ENCODE assay signal across 21 mouse cellular contexts in genomic region chr16:18378489-18378888, GRCm38 (mm10). TPM values are rescaled to one million over a fixed set of nuclear protein-coding genes. Genes with fewer than 3 reads are reported as not detected.
DNase-seq lines count a peak whose midpoint lies in the region; ATAC-seq and TF ChIP-seq lines count a peak whose summit lies in the region.
"Had no signal": no experiment of that assay in that cellular context is flagged by ENCODE, and none has a peak within 500 bp of the region (broad histone marks: within the 10 kb centered on the region; RNA-seq: fewer than 3 reads in every experiment).

No protein-coding gene starts in this region.

- H3K9me3 ChIP-seq in forebrain, embryonic 11.5 days (ENCODE audit: control insufficient read depth, low read length): no peaks in the 10 kb centered on the region
- no peaks in the 10 kb centered on the region for H3K9me3 ChIP-seq in forebrain, embryonic 13.5 days (replicated peaks)
- H3K9me3 ChIP-seq in liver, embryonic 15.5 days (replicated peaks): no peaks in the 10 kb centered on the region
- H3K9me3 ChIP-seq in liver, embryonic 11.5 days (ENCODE audit: control insufficient read depth, low read length): no peaks in the 10 kb centered on the region
- H3K9me3 ChIP-seq in neural tube, embryonic 13.5 days: no peaks in the 10 kb centered on the region
- H3K9me3 ChIP-seq in neural tube, embryonic 15.5 days (replicated peaks): no peaks in the 10 kb centered on the region
- H3K9me3 ChIP-seq: embryonic facial prominence, embryonic 12.5 days; heart, embryonic 15.5 days; hindbrain, embryonic 15.5 days had no signal

- no peak overlapping the region for H3K9ac ChIP-seq in forebrain, embryonic 11.5 days (ENCODE audit: low read length)
- H3K9ac ChIP-seq in forebrain, embryonic 13.5 days: no peak overlapping the region
- H3K9ac ChIP-seq in liver, embryonic 15.5 days: no peak overlapping the region
- H3K9ac ChIP-seq in liver, embryonic 11.5 days (ENCODE audit: low read depth, low read length): no peak overlapping the region
- H3K9ac ChIP-seq in neural tube, embryonic 13.5 days: no peak overlapping the region
- no peak overlapping the region for H3K9ac ChIP-seq in neural tube, embryonic 15.5 days (replicated peaks)
- H3K9ac ChIP-seq: embryonic facial prominence, embryonic 12.5 days; heart, embryonic 15.5 days; hindbrain, embryonic 15.5 days had no signal

- no peak overlapping the region for H3K4me2 ChIP-seq in forebrain, embryonic 11.5 days (ENCODE audit: low read depth, low read length, severe bottlenecking)
- H3K4me2 ChIP-seq in forebrain, embryonic 13.5 days: no peak overlapping the region
- H3K4me2 ChIP-seq in liver, embryonic 15.5 days: no peak overlapping the region
- H3K4me2 ChIP-seq in liver, embryonic 11.5 days: no peak overlapping the region
- H3K4me2 ChIP-seq in neural tube, embryonic 13.5 days: no peak overlapping the region
- no peak overlapping the region for H3K4me2 ChIP-seq in neural tube, embryonic 15.5 days
- H3K4me2 ChIP-seq: embryonic facial prominence, embryonic 12.5 days; heart, embryonic 11.5 days; heart, embryonic 15.5 days; hindbrain, embryonic 15.5 days had no signal

- no peak for TF ChIP-seq POLR2A in kidney, adult 2 months (IDR thresholded peaks at IDR 0.05; ENCODE audit: low read depth, low read length)

- H3K4me1 ChIP-seq in forebrain, embryonic 11.5 days (replicated peaks; ENCODE audit: control insufficient read depth, insufficient read depth, low read length): peaks cover 52% of the 10 kb centered on the region
- H3K4me1 ChIP-seq in forebrain, embryonic 13.5 days: peaks cover 64% of the 10 kb centered on the region
- peaks cover 39% of the 10 kb centered on the region for H3K4me1 ChIP-seq in kidney, adult 2 months (ENCODE audit: control insufficient read depth, insufficient read depth, low read length)
- peaks cover 30% of the 10 kb centered on the region for H3K4me1 ChIP-seq in liver, embryonic 15.5 days (replicated peaks)
- H3K4me1 ChIP-seq in liver, embryonic 11.5 days (replicated peaks; ENCODE audit: control insufficient read depth, insufficient read depth, low read length): peaks cover 16% of the 10 kb centered on the region
- H3K4me1 ChIP-seq in neural tube, embryonic 13.5 days (replicated peaks): peaks cover 65% of the 10 kb centered on the region
- H3K4me1 ChIP-seq in neural tube, embryonic 15.5 days: peaks cover 48% of the 10 kb centered on the region

- WGBS in forebrain, embryonic 11.5 days: 56% methylated on average over 1 of the region's 1 CpGs
- WGBS in forebrain, embryonic 13.5 days: 45% methylated on average over 1 of the region's 1 CpGs
- WGBS in kidney, adult 2 months: 11% methylated on average over 1 of the region's 1 CpGs
- 23% methylated on average over 1 of the region's 1 CpGs for WGBS in liver, embryonic 15.5 days (ENCODE audit: insufficient replicate concordance)
- WGBS in liver, embryonic 11.5 days: 41% methylated on average over 1 of the region's 1 CpGs
- WGBS in neural tube, embryonic 13.5 days: 24% methylated on average over 1 of the region's 1 CpGs
- 41% methylated on average over 1 of the region's 1 CpGs for WGBS in neural tube, embryonic 15.5 days

- no peak for ATAC-seq in forebrain, embryonic 11.5 days (replicated peaks; ENCODE audit: low FRiP score)
- ATAC-seq in forebrain, embryonic 13.5 days: no peak
- ATAC-seq in liver, embryonic 15.5 days (ENCODE audit: insufficient read depth): no peak
- ATAC-seq in liver, embryonic 11.5 days (replicated peaks; ENCODE audit: low FRiP score): no peak
- ATAC-seq in neural tube, embryonic 13.5 days (ENCODE audit: low read depth): no peak
- ATAC-seq in neural tube, embryonic 15.5 days (ENCODE audit: low FRiP score): no peak
- ATAC-seq: forebrain, embryonic 16.5 days had no signal

- no peak for TF ChIP-seq CTCF in kidney, adult 2 months (conservative IDR thresholded peaks at IDR 0.05; ENCODE audit: insufficient read depth, insufficient read length, low read depth, low read length)

- H3K27me3 ChIP-seq in forebrain, embryonic 11.5 days (ENCODE audit: control insufficient read depth, insufficient read depth, low read length): no peaks in the 10 kb centered on the region
- no peaks in the 10 kb centered on the region for H3K27me3 ChIP-seq in forebrain, embryonic 13.5 days
- no peaks in the 10 kb centered on the region for H3K27me3 ChIP-seq in kidney, adult 2 months (replicated peaks; ENCODE audit: control insufficient read depth, insufficient read depth, low read length)
- H3K27me3 ChIP-seq in liver, embryonic 15.5 days: no peaks in the 10 kb centered on the region
- no peaks in the 10 kb centered on the region for H3K27me3 ChIP-seq in liver, embryonic 11.5 days (replicated peaks; ENCODE audit: control insufficient read depth, insufficient read depth, low read length)
- no peaks in the 10 kb centered on the region for H3K27me3 ChIP-seq in neural tube, embryonic 13.5 days
- no peaks in the 10 kb centered on the region for H3K27me3 ChIP-seq in neural tube, embryonic 15.5 days (replicated peaks)
- H3K27me3 ChIP-seq: embryonic facial prominence, embryonic 12.5 days; heart, embryonic 15.5 days; hindbrain, embryonic 15.5 days had no signal

- H3K36me3 ChIP-seq in forebrain, embryonic 11.5 days (ENCODE audit: control insufficient read depth, insufficient read depth, low read length): no peaks in the 10 kb centered on the region; the same call in 1 of the 2 replicates
- no peaks in the 10 kb centered on the region for H3K36me3 ChIP-seq in forebrain, embryonic 13.5 days (ENCODE audit: poor library complexity, severe bottlenecking)
- no peaks in the 10 kb centered on the region for H3K36me3 ChIP-seq in kidney, adult 2 months (ENCODE audit: control insufficient read depth, insufficient read depth, low read length)
- H3K36me3 ChIP-seq in liver, embryonic 15.5 days (replicated peaks): no peaks in the 10 kb centered on the region
- no peaks in the 10 kb centered on the region for H3K36me3 ChIP-seq in liver, embryonic 11.5 days (ENCODE audit: control insufficient read depth, insufficient read depth, low read length)
- H3K36me3 ChIP-seq in neural tube, embryonic 13.5 days: no peaks in the 10 kb centered on the region
- no peaks in the 10 kb centered on the region for H3K36me3 ChIP-seq in neural tube, embryonic 15.5 days
- H3K36me3 ChIP-seq: embryonic facial prominence, embryonic 12.5 days; heart, embryonic 15.5 days had no signal

- no peak overlapping the region for H3K4me3 ChIP-seq in forebrain, embryonic 11.5 days (ENCODE audit: low read depth, low read length)
- no peak overlapping the region for H3K4me3 ChIP-seq in forebrain, embryonic 13.5 days
- no peak overlapping the region for H3K4me3 ChIP-seq in kidney, adult 2 months (ENCODE audit: insufficient read depth, low read depth, low read length)
- H3K4me3 ChIP-seq in liver, embryonic 15.5 days (replicated peaks): no peak overlapping the region
- no peak overlapping the region for H3K4me3 ChIP-seq in liver, embryonic 11.5 days (ENCODE audit: low read depth, low read length)
- no peak overlapping the region for H3K4me3 ChIP-seq in neural tube, embryonic 13.5 days
- H3K4me3 ChIP-seq in neural tube, embryonic 15.5 days (replicated peaks): no peak overlapping the region
- H3K4me3 ChIP-seq: embryonic facial prominence, embryonic 12.5 days; heart, adult 2 months; heart, embryonic 15.5 days; hindbrain, embryonic 15.5 days had no signal

- H3K27ac ChIP-seq in forebrain, embryonic 11.5 days (ENCODE audit: low read depth, low read length): 0 out of 2 replicates have a peak overlapping the region, but pooled peaks have one; percentile 12
- H3K27ac ChIP-seq in forebrain, embryonic 13.5 days: no peak overlapping the region
- peak overlapping the region; percentile 69 for H3K27ac ChIP-seq in kidney, adult 2 months (ENCODE audit: insufficient read depth, low read depth, low read length)
- 0 out of 2 replicates have a peak overlapping the region, but pooled peaks have one; percentile 11 for H3K27ac ChIP-seq in liver, embryonic 15.5 days (replicated peaks)
- H3K27ac ChIP-seq in liver, embryonic 11.5 days (ENCODE audit: low read depth, low read length): no peak overlapping the region
- H3K27ac ChIP-seq in neural tube, embryonic 13.5 days (replicated peaks): 0 out of 2 replicates have a peak overlapping the region, but pooled peaks have one; percentile 91
- no peak overlapping the region for H3K27ac ChIP-seq in neural tube, embryonic 15.5 days (replicated peaks)
- H3K27ac ChIP-seq: embryonic facial prominence, embryonic 12.5 days; heart, adult 2 months; heart, embryonic 15.5 days had no signal

- DNase-seq in forebrain, embryonic 11.5 days (ENCODE audit: low spot score): no peak
- peak; percentile 83 for DNase-seq in kidney, adult 2 months
- no peak for DNase-seq in kidney, postnatal 14 days
- no peak for DNase-seq in liver, embryonic 11.5 days (ENCODE audit: low spot score)
- DNase-seq: adrenal gland, postnatal 10 days; cerebellum, adult 11 months; cerebellum, adult 8-10 months; cerebellum, postnatal 14 days; embryo, embryonic 11 days; gastrocnemius, postnatal 14 days; heart, adult 2 months; heart, postnatal 14 days had no signal

RNA-seq across cellular contexts. Expression of gene Arvcf, which starts 30.5 kb away (rescaled TPM):
- polyA plus RNA-seq in forebrain, embryonic 11.5 days (2014; fragmentation: Nextera tagmentation; extraction: Ambion mirVana): 99.4 and 103 TPM in 2 replicates
- 77.2 and 95.0 TPM in 2 replicates for polyA plus RNA-seq in forebrain, embryonic 13.5 days (2015; fragmentation: Nextera tagmentation; extraction: Ambion mirVana)
- 94.2 and 98.5 TPM in 2 replicates for polyA plus RNA-seq in kidney, adult 2 months (2012; rRNA removed)
- polyA plus RNA-seq in liver, embryonic 15.5 days (2015; fragmentation: Nextera tagmentation; extraction: Ambion mirVana): 7.6 and 9.4 TPM in 2 replicates
- 13.8 and 15.5 TPM in 2 replicates for polyA plus RNA-seq in liver, embryonic 11.5 days (2014; fragmentation: Nextera tagmentation; extraction: Ambion mirVana)
- polyA plus RNA-seq in neural tube, embryonic 13.5 days (2015; fragmentation: Nextera tagmentation; extraction: Ambion mirVana): 85.2 and 93.6 TPM in 2 replicates
- 71.2 and 72.5 TPM in 2 replicates for polyA plus RNA-seq in neural tube, embryonic 15.5 days (2015; fragmentation: Nextera tagmentation; extraction: Ambion mirVana)

RNA-seq across cellular contexts. Expression of gene Tango2, which starts 30.6 kb away (rescaled TPM):
- polyA plus RNA-seq in forebrain, embryonic 11.5 days (2014; fragmentation: Nextera tagmentation; extraction: Ambion mirVana): 39.1 and 40.4 TPM in 2 replicates
- 59.2 and 63.2 TPM in 2 replicates for polyA plus RNA-seq in forebrain, embryonic 13.5 days (2015; fragmentation: Nextera tagmentation; extraction: Ambion mirVana)
- 147 and 158 TPM in 2 replicates for polyA plus RNA-seq in kidney, adult 2 months (2012; rRNA removed)
- 56.5 and 61.7 TPM in 2 replicates for polyA plus RNA-seq in liver, embryonic 15.5 days (2015; fragmentation: Nextera tagmentation; extraction: Ambion mirVana)
- 104 and 109 TPM in 2 replicates for polyA plus RNA-seq in liver, embryonic 11.5 days (2014; fragmentation: Nextera tagmentation; extraction: Ambion mirVana)
- polyA plus RNA-seq in neural tube, embryonic 13.5 days (2015; fragmentation: Nextera tagmentation; extraction: Ambion mirVana): 74.0 and 79.5 TPM in 2 replicates
- polyA plus RNA-seq in neural tube, embryonic 15.5 days (2015; fragmentation: Nextera tagmentation; extraction: Ambion mirVana): 98.7 and 115 TPM in 2 replicates

RNA-seq across cellular contexts. Expression of gene Txnrd2, which starts 47.7 kb away (rescaled TPM):
- 24.8 and 26.7 TPM in 2 replicates for polyA plus RNA-seq in forebrain, embryonic 11.5 days (2014; fragmentation: Nextera tagmentation; extraction: Ambion mirVana)
- polyA plus RNA-seq in forebrain, embryonic 13.5 days (2015; fragmentation: Nextera tagmentation; extraction: Ambion mirVana): 23.4 and 25.1 TPM in 2 replicates
- 35.2 and 39.1 TPM in 2 replicates for polyA plus RNA-seq in kidney, adult 2 months (2012; rRNA removed)
- 101 and 114 TPM in 2 replicates for polyA plus RNA-seq in liver, embryonic 15.5 days (2015; fragmentation: Nextera tagmentation; extraction: Ambion mirVana)
- polyA plus RNA-seq in liver, embryonic 11.5 days (2014; fragmentation: Nextera tagmentation; extraction: Ambion mirVana): 83.7 and 91.8 TPM in 2 replicates
- 20.3 and 22.8 TPM in 2 replicates for polyA plus RNA-seq in neural tube, embryonic 13.5 days (2015; fragmentation: Nextera tagmentation; extraction: Ambion mirVana)
- polyA plus RNA-seq in neural tube, embryonic 15.5 days (2015; fragmentation: Nextera tagmentation; extraction: Ambion mirVana): 28.3 and 30.9 TPM in 2 replicates

RNA-seq across cellular contexts. Expression of gene Comt, which starts 48.2 kb away (rescaled TPM):
- 53.6 and 55.2 TPM in 2 replicates for polyA plus RNA-seq in forebrain, embryonic 11.5 days (2014; fragmentation: Nextera tagmentation; extraction: Ambion mirVana)
- polyA plus RNA-seq in forebrain, embryonic 13.5 days (2015; fragmentation: Nextera tagmentation; extraction: Ambion mirVana): 64.0 and 70.1 TPM in 2 replicates
- 519 and 582 TPM in 2 replicates for polyA plus RNA-seq in kidney, adult 2 months (2012; rRNA removed)
- polyA plus RNA-seq in liver, embryonic 15.5 days (2015; fragmentation: Nextera tagmentation; extraction: Ambion mirVana): 87.6 and 94.1 TPM in 2 replicates
- polyA plus RNA-seq in liver, embryonic 11.5 days (2014; fragmentation: Nextera tagmentation; extraction: Ambion mirVana): 140 and 141 TPM in 2 replicates
- 86.4 and 93.2 TPM in 2 replicates for polyA plus RNA-seq in neural tube, embryonic 13.5 days (2015; fragmentation: Nextera tagmentation; extraction: Ambion mirVana)
- polyA plus RNA-seq in neural tube, embryonic 15.5 days (2015; fragmentation: Nextera tagmentation; extraction: Ambion mirVana): 117 and 128 TPM in 2 replicates

Comparison
In these comparisons a context has a peak if more than half of its experiments do, and no peak if none do; other contexts are left out.
1. H3K27ac ChIP-seq: peak in forebrain, embryonic 11.5 days (single experiment), kidney, adult 2 months (single experiment), liver, embryonic 15.5 days (single experiment) and neural tube, embryonic 13.5 days (single experiment); none in forebrain, embryonic 13.5 days (single experiment), liver, embryonic 11.5 days (single experiment) and neural tube, embryonic 15.5 days (single experiment).